In the genomic region with DNA sequence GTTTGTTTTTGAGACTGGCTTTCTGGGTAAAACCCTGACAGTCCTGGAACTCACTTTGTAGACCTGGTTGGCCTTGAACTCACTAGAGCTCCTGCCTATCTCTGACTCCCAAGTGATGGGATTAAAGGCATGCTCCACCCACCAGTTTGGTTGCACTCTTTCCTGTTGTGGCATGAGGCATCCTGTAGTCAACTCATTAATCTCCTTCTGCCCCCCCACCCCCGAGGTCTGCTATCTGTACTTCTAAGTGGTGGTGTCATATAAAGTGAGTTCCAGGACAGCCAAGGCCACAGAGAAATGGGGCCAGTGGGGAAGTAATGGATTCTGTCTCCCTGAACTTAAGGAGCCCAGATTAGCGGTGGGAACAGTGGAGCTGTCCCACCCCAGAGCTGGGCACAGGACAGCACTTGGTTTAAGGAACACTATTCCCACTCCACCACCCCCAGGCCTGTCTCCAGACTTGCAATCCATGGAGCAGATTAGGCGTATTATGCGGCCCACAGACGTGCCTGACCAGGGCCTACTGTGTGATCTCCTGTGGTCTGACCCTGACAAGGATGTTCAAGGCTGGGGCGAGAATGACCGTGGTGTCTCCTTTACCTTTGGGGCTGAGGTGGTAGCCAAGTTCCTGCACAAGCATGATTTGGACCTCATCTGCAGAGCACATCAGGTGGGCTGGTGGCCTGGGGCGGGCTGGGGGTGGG, we compare ENCODE assay signal across 11 mouse cellular contexts. TPM values are rescaled to one million over a fixed set of nuclear protein-coding genes. Genes with fewer than 3 reads are reported as not detected.
DNase-seq lines count a peak whose midpoint lies in the region; ATAC-seq lines count a peak whose summit lies in the region.
"Had no signal": no experiment of that assay in that cellular context is flagged by ENCODE, and none has a peak within 500 bp of the region (broad histone marks: within the 10 kb centered on the region; RNA-seq: fewer than 3 reads in every experiment).

No protein-coding gene starts in this region.

- no peak overlapping the region; the same call in 1 of the 2 replicates for H3K4me3 ChIP-seq in heart, embryonic 13.5 days
- H3K4me3 ChIP-seq in midbrain, embryonic 13.5 days (replicated peaks): no peak overlapping the region
- H3K4me3 ChIP-seq in midbrain, embryonic 11.5 days (ENCODE audit: low read depth, low read length): no peak overlapping the region
- H3K4me3 ChIP-seq in embryonic facial prominence, embryonic 10.5 days: peak overlapping the region; percentile 97
- no peak overlapping the region for H3K4me3 ChIP-seq in liver, embryonic 16.5 days (ENCODE audit: low read depth, low read length)

- H3K27me3 ChIP-seq in heart, embryonic 13.5 days (replicated peaks): no peaks in the 10 kb centered on the region
- H3K27me3 ChIP-seq in midbrain, embryonic 13.5 days: no peaks in the 10 kb centered on the region
- no peaks in the 10 kb centered on the region for H3K27me3 ChIP-seq in midbrain, embryonic 11.5 days (ENCODE audit: control insufficient read depth, insufficient read depth, low read length)
- no peaks in the 10 kb centered on the region for H3K27me3 ChIP-seq in embryonic facial prominence, embryonic 10.5 days (replicated peaks; ENCODE audit: low read depth, poor library complexity, severe bottlenecking)
- H3K27me3 ChIP-seq in liver, embryonic 16.5 days (ENCODE audit: control insufficient read depth, insufficient read depth, low read depth, low read length): no peaks in the 10 kb centered on the region

- intact Hi-C loops in heart, postnatal 10 days (cut with DNase I): no loop called here

- 0 out of 2 replicates have a peak overlapping the region, but pooled peaks have one; percentile 30 for H3K9ac ChIP-seq in heart, embryonic 13.5 days
- H3K9ac ChIP-seq in midbrain, embryonic 13.5 days (replicated peaks): no peak overlapping the region
- no peak overlapping the region for H3K9ac ChIP-seq in midbrain, embryonic 11.5 days (ENCODE audit: low read length)
- H3K9ac ChIP-seq in liver, embryonic 16.5 days (ENCODE audit: low read depth, low read length): no peak overlapping the region; the same call in 1 of the 2 replicates

- no peaks in the 10 kb centered on the region for H3K9me3 ChIP-seq in heart, embryonic 13.5 days
- no peaks in the 10 kb centered on the region for H3K9me3 ChIP-seq in midbrain, embryonic 13.5 days
- no peaks in the 10 kb centered on the region for H3K9me3 ChIP-seq in midbrain, embryonic 11.5 days (ENCODE audit: control insufficient read depth, low read length)
- no peaks in the 10 kb centered on the region for H3K9me3 ChIP-seq in embryonic facial prominence, embryonic 10.5 days
- H3K9me3 ChIP-seq in liver, embryonic 16.5 days (replicated peaks; ENCODE audit: control insufficient read depth, low read length): no peaks in the 10 kb centered on the region

- no peak for DNase-seq in heart, postnatal 10 days
- no peak for DNase-seq in midbrain, embryonic 11.5 days (ENCODE audit: low spot score, missing footprints)
- DNase-seq in embryonic facial prominence, embryonic 10.5 days (ENCODE audit: low spot score): no peak
- DNase-seq in testis, postnatal 14 days (ENCODE audit: low spot score): no peak
- DNase-seq in thymus, postnatal 25 days: no peak
- DNase-seq: heart, adult 18-20 months; retina, postnatal 1 day had no signal

- H3K27ac ChIP-seq in heart, embryonic 13.5 days (replicated peaks): no peak overlapping the region
- H3K27ac ChIP-seq in midbrain, embryonic 13.5 days: no peak overlapping the region
- no peak overlapping the region for H3K27ac ChIP-seq in midbrain, embryonic 11.5 days (ENCODE audit: low read depth, low read length)
- H3K27ac ChIP-seq in embryonic facial prominence, embryonic 10.5 days (replicated peaks): no peak overlapping the region
- peak overlapping the region; percentile 7; the same call in 1 of the 2 replicates for H3K27ac ChIP-seq in liver, embryonic 16.5 days (ENCODE audit: low read length)
- H3K27ac ChIP-seq: kidney, postnatal 0 days had no signal

- H3K4me1 ChIP-seq in heart, embryonic 13.5 days: peaks cover 56% of the 10 kb centered on the region
- peaks cover 20% of the 10 kb centered on the region for H3K4me1 ChIP-seq in midbrain, embryonic 13.5 days (replicated peaks)
- H3K4me1 ChIP-seq in midbrain, embryonic 11.5 days (ENCODE audit: control insufficient read depth, insufficient read depth, low read length): peaks cover 12% of the 10 kb centered on the region
- H3K4me1 ChIP-seq in embryonic facial prominence, embryonic 10.5 days: peaks cover 55% of the 10 kb centered on the region
- peaks cover 56% of the 10 kb centered on the region for H3K4me1 ChIP-seq in liver, embryonic 16.5 days (ENCODE audit: control insufficient read depth, low read depth, low read length)

- no peak for ATAC-seq in heart, embryonic 13.5 days (ENCODE audit: extremely low read depth, insufficient number of reproducible peaks, low FRiP score, low TSS enrichment)
- no peak for ATAC-seq in midbrain, embryonic 13.5 days
- no peak for ATAC-seq in midbrain, embryonic 11.5 days (ENCODE audit: low FRiP score)
- ATAC-seq in liver, embryonic 16.5 days (ENCODE audit: low read depth): no peak

- H3K36me3 ChIP-seq in heart, embryonic 13.5 days: peaks cover 62% of the 10 kb centered on the region
- H3K36me3 ChIP-seq in midbrain, embryonic 13.5 days: peaks cover 50% of the 10 kb centered on the region
- peaks cover 21% of the 10 kb centered on the region for H3K36me3 ChIP-seq in midbrain, embryonic 11.5 days (ENCODE audit: control insufficient read depth, insufficient read depth, low read length)
- H3K36me3 ChIP-seq in embryonic facial prominence, embryonic 10.5 days (replicated peaks): peaks cover 63% of the 10 kb centered on the region
- peaks cover 31% of the 10 kb centered on the region for H3K36me3 ChIP-seq in liver, embryonic 16.5 days (ENCODE audit: control insufficient read depth, insufficient read depth)

- WGBS in heart, embryonic 13.5 days: 75% methylated on average over 8 of the region's 8 CpGs
- 92% methylated on average over 8 of the region's 8 CpGs for WGBS in midbrain, embryonic 13.5 days
- WGBS in midbrain, embryonic 11.5 days: 91% methylated on average over 8 of the region's 8 CpGs
- WGBS in embryonic facial prominence, embryonic 10.5 days: 93% methylated on average over 8 of the region's 8 CpGs
- 70% methylated on average over 8 of the region's 8 CpGs for WGBS in liver, embryonic 16.5 days (ENCODE audit: insufficient replicate concordance)

- peak overlapping the region; percentile 96; the same call in 1 of the 2 replicates for H3K4me2 ChIP-seq in heart, embryonic 13.5 days
- 0 out of 2 replicates have a peak overlapping the region, but pooled peaks have one; percentile 98 for H3K4me2 ChIP-seq in midbrain, embryonic 13.5 days (replicated peaks)
- no peak overlapping the region for H3K4me2 ChIP-seq in midbrain, embryonic 11.5 days
- H3K4me2 ChIP-seq in liver, embryonic 16.5 days (ENCODE audit: low read depth, low read length): no peak overlapping the region

RNA-seq across cellular contexts. Expression of gene Ppp1ca, which starts 2.3 kb away (rescaled TPM):
- 642 and 729 TPM in 2 replicates for polyA plus RNA-seq in heart, embryonic 13.5 days (2015; fragmentation: Nextera tagmentation; extraction: Ambion mirVana)
- total RNA-seq in heart, postnatal 10 days (2021): 100 to 1,000 TPM; 420 to 454 TPM
- polyA plus RNA-seq in midbrain, embryonic 13.5 days (2015; fragmentation: Nextera tagmentation; extraction: Ambion mirVana): 636 and 651 TPM in 2 replicates
- polyA plus RNA-seq in midbrain, embryonic 11.5 days (2014; fragmentation: Nextera tagmentation; extraction: Ambion mirVana): 874 and 929 TPM in 2 replicates
- polyA plus RNA-seq in embryonic facial prominence, embryonic 10.5 days (2016; fragmentation: Nextera tagmentation; extraction: Ambion mirVana): 1,000 and 1,025 TPM in 2 replicates
- polyA plus RNA-seq in liver, embryonic 16.5 days (2015; fragmentation: Nextera tagmentation; extraction: Ambion mirVana): 380 and 393 TPM in 2 replicates

RNA-seq across cellular contexts. Expression of gene Tbc1d10c, which starts 3.1 kb away (rescaled TPM):
- 2.0 and 2.7 TPM in 2 replicates for polyA plus RNA-seq in heart, embryonic 13.5 days (2015; fragmentation: Nextera tagmentation; extraction: Ambion mirVana)
- 1 to 10 TPM; 2.6 to 2.9 TPM for total RNA-seq in heart, postnatal 10 days (2021)
- polyA plus RNA-seq in midbrain, embryonic 13.5 days (2015; fragmentation: Nextera tagmentation; extraction: Ambion mirVana): 0.78 and 0.93 TPM in 2 replicates
- polyA plus RNA-seq in midbrain, embryonic 11.5 days (2014; fragmentation: Nextera tagmentation; extraction: Ambion mirVana): 0.29 and 1.5 TPM in 2 replicates
- polyA plus RNA-seq in embryonic facial prominence, embryonic 10.5 days (2016; fragmentation: Nextera tagmentation; extraction: Ambion mirVana): 0.57 and 1.4 TPM in 2 replicates
- 5.5 and 8.1 TPM in 2 replicates for polyA plus RNA-seq in liver, embryonic 16.5 days (2015; fragmentation: Nextera tagmentation; extraction: Ambion mirVana)

RNA-seq across cellular contexts. Expression of gene Rad9a, which starts 7.3 kb away (rescaled TPM):
- polyA plus RNA-seq in heart, embryonic 13.5 days (2015; fragmentation: Nextera tagmentation; extraction: Ambion mirVana): 21.3 and 22.2 TPM in 2 replicates
- 1 to 10 TPM; 6.0 to 8.6 TPM for total RNA-seq in heart, postnatal 10 days (2021)
- 24.9 and 26.3 TPM in 2 replicates for polyA plus RNA-seq in midbrain, embryonic 13.5 days (2015; fragmentation: Nextera tagmentation; extraction: Ambion mirVana)
- polyA plus RNA-seq in midbrain, embryonic 11.5 days (2014; fragmentation: Nextera tagmentation; extraction: Ambion mirVana): 42.4 and 43.5 TPM in 2 replicates
- 58.1 and 58.2 TPM in 2 replicates for polyA plus RNA-seq in embryonic facial prominence, embryonic 10.5 days (2016; fragmentation: Nextera tagmentation; extraction: Ambion mirVana)
- polyA plus RNA-seq in liver, embryonic 16.5 days (2015; fragmentation: Nextera tagmentation; extraction: Ambion mirVana): 14.1 and 14.2 TPM in 2 replicates

RNA-seq across cellular contexts. Expression of gene Carns1, which starts 18.9 kb away (rescaled TPM):
- 4.4 and 5.0 TPM in 2 replicates for polyA plus RNA-seq in heart, embryonic 13.5 days (2015; fragmentation: Nextera tagmentation; extraction: Ambion mirVana)
- 10 to 100 TPM; 40.2 to 53.6 TPM for total RNA-seq in heart, postnatal 10 days (2021)
- 4.2 and 4.8 TPM in 2 replicates for polyA plus RNA-seq in midbrain, embryonic 13.5 days (2015; fragmentation: Nextera tagmentation; extraction: Ambion mirVana)
- 2.5 and 2.9 TPM in 2 replicates for polyA plus RNA-seq in midbrain, embryonic 11.5 days (2014; fragmentation: Nextera tagmentation; extraction: Ambion mirVana)
- polyA plus RNA-seq in embryonic facial prominence, embryonic 10.5 days (2016; fragmentation: Nextera tagmentation; extraction: Ambion mirVana): 2.7 and 4.4 TPM in 2 replicates
- polyA plus RNA-seq in liver, embryonic 16.5 days (2015; fragmentation: Nextera tagmentation; extraction: Ambion mirVana): 0.49 and 0.67 TPM in 2 replicates

RNA-seq across cellular contexts. Expression of gene Clcf1, which starts 19.9 kb away (rescaled TPM):
- 1.1 and 1.9 TPM in 2 replicates for polyA plus RNA-seq in heart, embryonic 13.5 days (2015; fragmentation: Nextera tagmentation; extraction: Ambion mirVana)
- 1 to 10 TPM; 1.6 to 2.5 TPM for total RNA-seq in heart, postnatal 10 days (2021)
- 0.64 and 0.70 TPM in 2 replicates for polyA plus RNA-seq in midbrain, embryonic 13.5 days (2015; fragmentation: Nextera tagmentation; extraction: Ambion mirVana)
- polyA plus RNA-seq in midbrain, embryonic 11.5 days (2014; fragmentation: Nextera tagmentation; extraction: Ambion mirVana): 0.31 and 0.32 TPM in 2 replicates
- 2.8 and 3.3 TPM in 2 replicates for polyA plus RNA-seq in embryonic facial prominence, embryonic 10.5 days (2016; fragmentation: Nextera tagmentation; extraction: Ambion mirVana)
- 0.39 and 0.61 TPM in 2 replicates for polyA plus RNA-seq in liver, embryonic 16.5 days (2015; fragmentation: Nextera tagmentation; extraction: Ambion mirVana)

Comparison
In these comparisons a context has a peak if more than half of its experiments do, and no peak if none do; other contexts are left out.
1. H3K4me2 ChIP-seq: peak in heart, embryonic 13.5 days (single experiment) and midbrain, embryonic 13.5 days (single experiment); none in midbrain, embryonic 11.5 days (single experiment) and liver, embryonic 16.5 days (single experiment).